Mouse (Mus musculus): ENCODE results near the gene Lime1. TPM values are rescaled to one million over a fixed set of nuclear protein-coding genes. Genes with fewer than 3 reads are reported as not detected.

The Lime1 gene
- polyA plus RNA-seq, 1 experiment from 2014 or later = 20.2 TPM

DNA sequence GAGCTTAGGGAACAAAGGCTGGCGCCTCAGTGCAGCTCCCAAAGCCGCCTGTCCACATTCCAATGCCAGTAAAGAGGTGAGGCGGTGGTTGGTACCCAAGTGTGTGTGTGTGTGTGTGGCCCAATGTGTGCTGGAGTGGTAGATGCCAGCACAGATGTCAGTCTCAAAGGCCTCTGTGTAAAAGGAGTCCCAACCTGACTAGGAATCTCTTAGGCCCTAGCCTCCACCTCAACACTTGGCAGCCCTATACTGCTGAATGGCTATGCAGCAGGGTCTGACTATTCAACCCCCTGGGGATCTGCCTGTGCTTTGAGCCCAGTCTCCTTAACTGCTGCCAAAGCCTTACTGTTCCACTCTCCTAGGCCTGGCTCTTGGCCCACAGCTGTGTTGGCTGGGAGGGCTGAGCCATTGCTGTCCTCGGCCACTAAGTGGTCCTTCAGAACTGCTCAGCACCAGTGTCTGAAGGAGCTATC lies 5.1 kb downstream of the Lime1 start:
- H3K4me3 ChIP-seq (ENCODE audit: low read depth, low read length) = no peak overlapping the region
- no peaks in the 10 kb centered on the region for H3K4me1 ChIP-seq (replicated peaks; ENCODE audit: control insufficient read depth, insufficient read depth, low read length)
- ATAC-seq (replicated peaks; ENCODE audit: low FRiP score) (no peak), DNase-seq (ENCODE audit: low spot score) (no peak)
- no peaks in the 10 kb centered on the region for H3K9me3 ChIP-seq (ENCODE audit: control insufficient read depth, low read length)
- no peak overlapping the region for H3K4me2 ChIP-seq
- H3K9ac ChIP-seq (ENCODE audit: low read depth, low read length) = no peak overlapping the region
- H3K27ac ChIP-seq (ENCODE audit: low read depth, low read length) = no peak overlapping the region
- H3K36me3 ChIP-seq (ENCODE audit: control insufficient read depth, insufficient read depth, low read length) = peaks cover 34% of the 10 kb centered on the region
- 87% methylated on average over 4 of the region's 4 CpGs for WGBS
- H3K27me3 ChIP-seq (replicated peaks; ENCODE audit: control insufficient read depth, insufficient read depth, low read length) = no peaks in the 10 kb centered on the region

DNA sequence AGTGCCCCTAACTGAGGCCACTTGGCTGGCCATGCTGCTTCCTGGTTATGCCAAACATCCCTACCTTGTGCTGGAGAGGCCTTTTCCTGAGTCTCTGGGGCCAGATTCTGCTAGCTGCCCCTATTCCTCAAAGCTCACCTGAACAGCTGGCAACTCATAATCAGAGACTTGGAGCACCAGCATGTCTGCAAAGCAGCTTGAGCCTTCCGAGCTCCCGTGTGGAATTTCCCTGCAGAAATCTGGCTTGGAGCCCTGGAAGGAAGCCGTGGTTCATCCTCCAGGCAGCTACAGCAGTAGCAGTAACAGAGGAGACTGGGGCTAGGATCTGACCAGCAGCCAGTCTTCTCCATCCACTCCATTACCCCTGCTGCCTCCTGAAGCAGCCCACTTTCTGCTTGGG lies 6.0 kb downstream of the Lime1 start:
- no peaks in the 10 kb centered on the region for H3K4me1 ChIP-seq (replicated peaks; ENCODE audit: control insufficient read depth, insufficient read depth, low read length)
- ATAC-seq (replicated peaks; ENCODE audit: low FRiP score) (no peak), DNase-seq (ENCODE audit: low spot score) (no peak)
- no peaks in the 10 kb centered on the region for H3K27me3 ChIP-seq (replicated peaks; ENCODE audit: control insufficient read depth, insufficient read depth, low read length)
- no peaks in the 10 kb centered on the region for H3K9me3 ChIP-seq (ENCODE audit: control insufficient read depth, low read length)
- peaks cover 25% of the 10 kb centered on the region for H3K36me3 ChIP-seq (ENCODE audit: control insufficient read depth, insufficient read depth, low read length)
- H3K9ac ChIP-seq (ENCODE audit: low read depth, low read length) = no peak overlapping the region
- H3K27ac ChIP-seq (ENCODE audit: low read depth, low read length) = no peak overlapping the region
- no peak overlapping the region for H3K4me2 ChIP-seq
- 89% methylated on average over 3 of the region's 3 CpGs for WGBS
- no peak overlapping the region for H3K4me3 ChIP-seq (ENCODE audit: low read depth, low read length)

DNA sequence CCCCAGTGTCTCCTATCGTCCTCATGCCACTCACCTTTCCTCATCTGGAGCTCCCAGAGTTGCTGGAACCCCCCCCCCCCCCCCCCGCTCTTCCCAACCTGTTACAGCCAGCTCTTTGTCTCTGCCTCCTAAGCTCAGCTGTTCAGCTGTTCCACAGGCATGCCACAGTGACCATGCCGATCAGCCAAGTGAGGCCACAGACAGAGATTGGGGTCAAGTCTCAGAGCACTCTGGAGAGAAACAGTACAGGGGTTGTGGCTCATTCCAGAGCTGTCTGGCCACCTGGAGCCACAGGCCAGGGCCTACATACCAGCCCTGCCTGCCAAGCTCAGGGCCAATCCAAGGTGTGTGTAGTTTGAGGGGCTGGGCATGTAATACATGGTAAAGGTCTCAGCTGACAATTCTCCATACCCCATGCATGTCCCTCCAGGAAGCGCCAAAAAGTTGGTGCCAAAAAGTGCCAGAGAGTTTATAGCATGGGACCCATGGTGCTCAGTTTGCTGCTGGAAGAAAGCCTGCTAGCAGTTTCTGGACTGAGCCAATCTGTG lies 6.9 kb downstream of the Lime1 start:
- WGBS = 83% methylated on average over 4 of the region's 4 CpGs
- ATAC-seq (replicated peaks; ENCODE audit: low FRiP score) = no peak
- no peak overlapping the region for H3K27ac ChIP-seq (ENCODE audit: low read depth, low read length)
- no peaks in the 10 kb centered on the region for H3K27me3 ChIP-seq (replicated peaks; ENCODE audit: control insufficient read depth, insufficient read depth, low read length)
- H3K36me3 ChIP-seq (ENCODE audit: control insufficient read depth, insufficient read depth, low read length) = peaks cover 22% of the 10 kb centered on the region
- no peaks in the 10 kb centered on the region for H3K9me3 ChIP-seq (ENCODE audit: control insufficient read depth, low read length)
- H3K9ac ChIP-seq (ENCODE audit: low read depth, low read length) = no peak overlapping the region
- no peak overlapping the region for H3K4me3 ChIP-seq (ENCODE audit: low read depth, low read length)
- no peaks in the 10 kb centered on the region for H3K4me1 ChIP-seq (replicated peaks; ENCODE audit: control insufficient read depth, insufficient read depth, low read length)
- DNase-seq (ENCODE audit: low spot score) = no peak
- H3K4me2 ChIP-seq = no peak overlapping the region

DNA sequence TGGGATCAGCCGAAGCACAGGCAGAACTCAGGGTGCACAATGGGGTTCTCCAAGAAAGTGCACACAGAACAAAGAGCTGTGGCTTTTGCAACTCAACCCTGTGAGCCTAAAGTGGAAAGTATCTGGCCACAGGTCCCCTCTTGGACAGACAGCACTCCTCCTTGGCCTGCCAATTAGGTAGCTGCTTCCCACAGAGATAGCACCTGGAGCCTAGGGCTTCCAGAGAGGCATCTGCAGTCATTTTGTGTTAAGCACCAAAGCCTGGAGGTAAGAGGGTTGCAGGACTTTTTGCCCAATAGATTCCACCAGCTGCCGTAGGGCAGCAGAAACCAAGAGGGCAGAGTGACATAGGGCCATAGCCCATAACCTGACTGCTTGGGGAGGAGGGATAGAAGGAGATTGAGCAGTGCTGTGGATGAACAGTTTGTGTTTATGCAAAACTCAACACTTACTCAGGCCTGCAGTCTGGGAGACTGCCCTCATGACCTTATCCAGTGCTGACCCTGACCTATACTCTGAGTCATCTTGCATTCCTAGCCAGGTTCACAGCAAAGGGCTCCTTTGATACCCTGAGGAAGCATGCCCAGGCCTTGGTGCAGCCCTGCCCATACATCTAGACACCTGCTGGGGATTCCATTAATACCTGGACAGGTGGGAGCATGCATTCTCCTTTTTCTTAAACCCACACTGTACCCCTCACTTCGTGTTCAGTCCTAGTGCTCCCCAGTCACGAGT lies 10.4 kb downstream of the Lime1 start:
- ATAC-seq (replicated peaks; ENCODE audit: low FRiP score) (no peak), DNase-seq (ENCODE audit: low spot score) (no peak)
- Histone ChIP-seq H3K36me3 (ENCODE audit: control insufficient read depth, insufficient read depth, low read length) (peaks cover 10% of the 10 kb centered on the region; the same call in 1 of the 2 replicates), H3K9me3 (ENCODE audit: control insufficient read depth, low read length) (no peaks in the 10 kb centered on the region), H3K9ac (ENCODE audit: low read depth, low read length) (no peak overlapping the region), H3K4me2 (no peak overlapping the region), H3K4me1 (replicated peaks; ENCODE audit: control insufficient read depth, insufficient read depth, low read length) (no peaks in the 10 kb centered on the region), H3K27me3 (replicated peaks; ENCODE audit: control insufficient read depth, insufficient read depth, low read length) (no peaks in the 10 kb centered on the region), H3K27ac (ENCODE audit: low read depth, low read length) (no peak overlapping the region), H3K4me3 (ENCODE audit: low read depth, low read length) (no peak overlapping the region)
- WGBS = 82% methylated on average over 4 of the region's 4 CpGs

DNA sequence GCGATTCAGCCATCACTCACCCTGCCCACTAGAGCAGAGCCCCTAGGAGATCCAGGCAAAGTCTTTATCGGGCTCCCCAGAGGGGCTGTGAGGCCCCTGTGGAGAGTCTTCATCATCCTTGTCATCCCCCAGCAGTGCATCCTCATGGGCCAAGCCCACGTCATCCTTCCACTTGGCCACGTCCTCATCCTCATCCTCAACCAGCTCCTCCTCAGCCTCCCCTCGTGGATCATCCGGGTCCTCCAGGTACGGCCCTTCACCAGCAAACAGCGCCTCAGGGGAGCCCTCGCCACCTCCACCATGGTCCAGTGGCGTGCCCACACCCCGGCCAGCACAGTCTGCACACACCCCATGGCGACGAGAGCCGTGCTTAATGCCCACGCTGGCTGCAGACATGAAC lies 11.1 kb downstream of the Lime1 start:
- Histone ChIP-seq H3K4me1 (replicated peaks; ENCODE audit: control insufficient read depth, insufficient read depth, low read length) (no peaks in the 10 kb centered on the region), H3K36me3 (ENCODE audit: control insufficient read depth, insufficient read depth, low read length) (peaks cover 12% of the 10 kb centered on the region; the same call in 1 of the 2 replicates), H3K4me2 (no peak overlapping the region), H3K27ac (ENCODE audit: low read depth, low read length) (no peak overlapping the region), H3K4me3 (ENCODE audit: low read depth, low read length) (no peak overlapping the region), H3K9ac (ENCODE audit: low read depth, low read length) (no peak overlapping the region), H3K9me3 (ENCODE audit: control insufficient read depth, low read length) (no peaks in the 10 kb centered on the region), H3K27me3 (replicated peaks; ENCODE audit: control insufficient read depth, insufficient read depth, low read length) (no peaks in the 10 kb centered on the region)
- 87% methylated on average over 15 of the region's 15 CpGs for WGBS
- ATAC-seq (replicated peaks; ENCODE audit: low FRiP score) = no peak
- DNase-seq (ENCODE audit: low spot score) = no peak

DNA sequence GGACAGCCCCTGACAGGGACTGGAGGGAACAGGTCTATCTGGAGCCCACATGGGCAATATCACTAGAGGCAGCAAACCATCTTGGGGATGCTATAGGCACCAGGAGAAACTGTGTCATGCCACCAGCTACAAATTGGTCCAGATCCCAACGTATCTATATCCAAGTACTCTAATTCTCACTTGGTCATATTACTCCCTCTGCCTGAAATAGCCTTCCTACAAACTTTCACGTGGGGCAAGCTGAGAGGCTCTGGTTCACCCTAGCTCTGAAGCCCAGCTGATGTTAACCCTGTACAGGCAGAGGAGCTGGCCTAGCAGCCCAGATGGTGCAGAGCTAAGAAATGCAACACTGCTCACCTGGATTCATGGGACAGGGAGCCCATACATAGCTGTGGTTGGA lies 11.7 kb downstream of the Lime1 start:
- peaks cover 9% of the 10 kb centered on the region; the same call in 1 of the 2 replicates for H3K36me3 ChIP-seq (ENCODE audit: control insufficient read depth, insufficient read depth, low read length)
- H3K9me3 ChIP-seq (ENCODE audit: control insufficient read depth, low read length) = no peaks in the 10 kb centered on the region
- ATAC-seq (replicated peaks; ENCODE audit: low FRiP score) (no peak), DNase-seq (ENCODE audit: low spot score) (no peak)
- H3K9ac ChIP-seq (ENCODE audit: low read depth, low read length) = no peak overlapping the region
- H3K4me1 ChIP-seq (replicated peaks; ENCODE audit: control insufficient read depth, insufficient read depth, low read length) = no peaks in the 10 kb centered on the region
- no peak overlapping the region for H3K4me2 ChIP-seq
- no peak overlapping the region for H3K4me3 ChIP-seq (ENCODE audit: low read depth, low read length)
- no peak overlapping the region for H3K27ac ChIP-seq (ENCODE audit: low read depth, low read length)
- H3K27me3 ChIP-seq (replicated peaks; ENCODE audit: control insufficient read depth, insufficient read depth, low read length) = no peaks in the 10 kb centered on the region
- whole genome bisulfite sequencing = 74% methylated on average over 2 of the region's 2 CpGs

DNA sequence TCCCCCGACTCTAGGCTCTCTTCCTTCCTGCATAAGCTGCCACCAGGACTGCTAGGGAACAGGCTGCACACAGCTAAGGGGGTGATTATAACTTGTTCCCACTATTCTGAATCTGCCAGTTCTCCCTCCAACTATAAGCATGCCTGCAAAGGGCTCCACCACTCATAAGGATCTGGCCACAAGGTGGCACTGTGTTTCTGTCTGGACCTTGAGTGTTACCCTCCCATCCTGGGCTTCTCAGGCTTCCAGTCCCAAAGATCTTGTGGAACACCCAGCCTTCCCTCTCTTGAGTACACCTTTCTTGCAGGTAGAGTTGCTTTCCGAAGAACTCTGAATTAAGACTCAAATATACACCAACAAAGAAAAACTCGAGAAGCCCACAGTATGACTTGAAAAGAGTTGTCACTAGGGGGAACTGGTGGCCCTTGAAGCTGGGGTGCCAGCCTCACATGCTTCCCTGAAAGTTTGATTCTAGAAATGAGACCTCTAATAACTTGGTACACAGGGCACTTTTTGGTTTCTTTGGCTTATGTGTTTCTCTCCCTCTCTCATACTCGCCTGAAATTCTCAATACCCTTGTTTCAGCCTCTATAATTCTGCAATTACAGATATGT lies 12.8 kb downstream of the Lime1 start:
- 31% methylated on average over 4 of the region's 4 CpGs for WGBS
- H3K36me3 ChIP-seq (ENCODE audit: control insufficient read depth, insufficient read depth, low read length) = peaks cover 8% of the 10 kb centered on the region; the same call in 1 of the 2 replicates

DNA sequence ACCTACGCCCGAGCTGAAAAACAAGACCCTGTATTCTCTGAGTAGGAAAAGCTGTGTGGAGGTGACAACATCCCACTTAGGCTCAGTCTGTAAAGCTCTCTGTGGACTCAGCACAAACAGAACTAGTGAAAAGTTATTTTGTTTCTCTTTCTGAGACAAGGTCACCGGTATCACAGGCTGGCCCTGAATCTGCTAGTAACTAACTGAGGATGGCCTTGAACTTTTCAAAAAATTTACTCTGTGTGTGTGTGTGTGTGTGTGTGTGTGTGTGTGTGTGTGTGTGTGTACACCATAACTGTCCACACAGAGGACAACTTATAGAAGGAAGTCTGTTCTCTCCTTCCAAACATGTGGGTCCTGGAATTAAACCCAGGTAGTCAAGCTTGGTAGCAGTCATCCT lies 14.2 kb downstream of the Lime1 start:
- Histone ChIP-seq H3K36me3 (ENCODE audit: control insufficient read depth, insufficient read depth, low read length) (peaks cover 8% of the 10 kb centered on the region; the same call in 1 of the 2 replicates), H3K4me3 (ENCODE audit: low read depth, low read length) (no peak overlapping the region), H3K27ac (ENCODE audit: low read depth, low read length) (no peak overlapping the region), H3K27me3 (replicated peaks; ENCODE audit: control insufficient read depth, insufficient read depth, low read length) (no peaks in the 10 kb centered on the region), H3K4me1 (replicated peaks; ENCODE audit: control insufficient read depth, insufficient read depth, low read length) (no peaks in the 10 kb centered on the region), H3K9ac (ENCODE audit: low read depth, low read length) (no peak overlapping the region), H3K9me3 (ENCODE audit: control insufficient read depth, low read length) (no peaks in the 10 kb centered on the region), H3K4me2 (no peak overlapping the region)
- ATAC-seq (replicated peaks; ENCODE audit: low FRiP score) (no peak), DNase-seq (ENCODE audit: low spot score) (no peak)
- WGBS = 90% methylated on average over 3 of the region's 3 CpGs

More for the DNA sequence above, 12.8 kb downstream of the Lime1 start:
- Histone ChIP-seq H3K9ac (ENCODE audit: low read depth, low read length) (no peak overlapping the region), H3K4me1 (replicated peaks; ENCODE audit: control insufficient read depth, insufficient read depth, low read length) (no peaks in the 10 kb centered on the region), H3K27ac (ENCODE audit: low read depth, low read length) (no peak overlapping the region), H3K4me2 (no peak overlapping the region), H3K27me3 (replicated peaks; ENCODE audit: control insufficient read depth, insufficient read depth, low read length) (no peaks in the 10 kb centered on the region), H3K9me3 (ENCODE audit: control insufficient read depth, low read length) (no peaks in the 10 kb centered on the region), H3K4me3 (ENCODE audit: low read depth, low read length) (no peak overlapping the region)
- DNase-seq (ENCODE audit: low spot score) (peak; percentile 67), ATAC-seq (replicated peaks; ENCODE audit: low FRiP score) (peak; percentile 77)
